In genomic region chr4:86924804-86925458, GRCm38 (mm10) we compare ENCODE assay signal across 8 mouse cellular contexts. TPM values are rescaled to one million over a fixed set of nuclear protein-coding genes. Genes with fewer than 3 reads are reported as not detected.
DNase-seq lines count a peak whose midpoint lies in the region; ATAC-seq and TF ChIP-seq lines count a peak whose summit lies in the region.
"Had no signal": no experiment of that assay in that cellular context is flagged by ENCODE, and none has a peak within 500 bp of the region (broad histone marks: within the 10 kb centered on the region; RNA-seq: fewer than 3 reads in every experiment).

No protein-coding gene starts in this region.

- no peaks in the 10 kb centered on the region for H3K36me3 ChIP-seq in hindbrain, embryonic 12.5 days
- H3K36me3 ChIP-seq in small intestine, adult 2 months (ENCODE audit: control insufficient read depth, insufficient read depth, low read length): no peaks in the 10 kb centered on the region

- no peaks in the 10 kb centered on the region for H3K9me3 ChIP-seq in hindbrain, embryonic 12.5 days (replicated peaks)

- no peak overlapping the region for H3K4me3 ChIP-seq in cerebellum, adult 2 months (replicated peaks; ENCODE audit: insufficient read depth, low read depth, low read length)
- no peak overlapping the region for H3K4me3 ChIP-seq in hindbrain, embryonic 12.5 days
- H3K4me3 ChIP-seq in small intestine, adult 2 months (ENCODE audit: low read depth, low read length): no peak overlapping the region
- H3K4me3 ChIP-seq: myocyte had no signal

- H3K4me1 ChIP-seq in cerebellum, adult 2 months (ENCODE audit: control insufficient read depth, insufficient read depth, low read length): no peaks in the 10 kb centered on the region
- H3K4me1 ChIP-seq in hindbrain, embryonic 12.5 days: peaks cover 9% of the 10 kb centered on the region
- no peaks in the 10 kb centered on the region for H3K4me1 ChIP-seq in small intestine, adult 2 months (ENCODE audit: control insufficient read depth, insufficient read depth, insufficient read length, low read length)

- no peak overlapping the region for H3K27ac ChIP-seq in cerebellum, adult 2 months (ENCODE audit: insufficient read depth, low read length)
- H3K27ac ChIP-seq in hindbrain, embryonic 12.5 days: no peak overlapping the region
- no peak overlapping the region for H3K27ac ChIP-seq in small intestine, adult 2 months (ENCODE audit: insufficient read depth, low read depth, low read length)

- H3K9ac ChIP-seq in hindbrain, embryonic 12.5 days: peak overlapping the region; percentile 38; the same call in 1 of the 2 replicates

- no peak overlapping the region for H3K4me2 ChIP-seq in hindbrain, embryonic 12.5 days (replicated peaks)

- 10% methylated on average over 9 of the region's 9 CpGs for WGBS in cerebellum, adult 2 months
- WGBS in hindbrain, embryonic 12.5 days: 13% methylated on average over 9 of the region's 9 CpGs
- WGBS in small intestine, adult 2 months: 7% methylated on average over 9 of the region's 9 CpGs

- DNase-seq in T-cell, adult 2 months (ENCODE audit: low spot score): peak; percentile 72
- DNase-seq in cerebellum, adult 2 months: peak; percentile 60 to 76
- DNase-seq in frontal cortex, adult 2 months (ENCODE audit: extremely low spot score in 1 of 2, low spot score in 1 of 2): peak; percentile 39 to 92
- DNase-seq in left cerebral cortex, adult 18-20 months (ENCODE audit: low spot score in 2 of 2): peak; percentile 81 to 89
- peak; percentile 82 for DNase-seq in mesoderm, embryonic 11.5 days (ENCODE audit: low read depth, low spot score)

- H3K27me3 ChIP-seq in cerebellum, adult 2 months (ENCODE audit: control insufficient read depth, insufficient read depth, low read length): no peaks in the 10 kb centered on the region
- H3K27me3 ChIP-seq in hindbrain, embryonic 12.5 days: no peaks in the 10 kb centered on the region
- H3K27me3 ChIP-seq in small intestine, adult 2 months (ENCODE audit: control insufficient read depth, insufficient read depth, low read length): no peaks in the 10 kb centered on the region

- ATAC-seq in hindbrain, embryonic 12.5 days (ENCODE audit: low FRiP score): peak; percentile 38; the same call in 1 of the 2 replicates

- TF ChIP-seq POLR2A in cerebellum, adult 2 months (IDR thresholded peaks at IDR 0.05; ENCODE audit: borderline replicate concordance, insufficient read depth, low read length): no peak
- no peak for TF ChIP-seq POLR2A in small intestine, adult 2 months (IDR thresholded peaks at IDR 0.05; ENCODE audit: low read depth, low read length)

- TF ChIP-seq CTCF in cerebellum, adult 2 months (IDR thresholded peaks at IDR 0.05; ENCODE audit: borderline replicate concordance, insufficient read depth, low read depth, low read length): peak; percentile 93
- TF ChIP-seq CTCF in small intestine, adult 2 months (IDR thresholded peaks at IDR 0.05; ENCODE audit: extremely low read depth, insufficient read length, insufficient replicate concordance, low read depth, low read length): peak; percentile 80; the same call in 1 of the 2 replicates

RNA-seq across cellular contexts. Expression of gene Acer2, which starts 50.7 kb away (rescaled TPM):
- polyA plus RNA-seq in cerebellum, adult 2 months (2012; rRNA removed): 6.2 and 6.7 TPM in 2 replicates
- polyA plus RNA-seq in frontal cortex, adult 2 months (2012; rRNA removed): 4.6 and 5.3 TPM in 2 replicates
- polyA plus RNA-seq in hindbrain, embryonic 12.5 days (2016; fragmentation: Nextera tagmentation; extraction: Ambion mirVana): 17.4 and 19.0 TPM in 2 replicates
- 1 to 10 TPM; 4.4 to 9.5 TPM for total RNA-seq in left cerebral cortex, adult 18-20 months (2021)
- polyA plus RNA-seq in small intestine, adult 2 months (2012; rRNA removed): 2.8 and 8.8 TPM in 2 replicates
